Mouse (Mus musculus) kidney, adult 10 weeks (tissue): Measurements from ENCODE around the gene Bcap31. TPM values are rescaled to one million over a fixed set of nuclear protein-coding genes. Genes with fewer than 3 reads are reported as not detected.

Experiments used
- polyA plus RNA-seq: library from polyadenylated mRNA; stranded (reverse); fragments of 350-450 nt; fragmentation: Illumina TruSeq; extraction: RNeasy Lipid Tissue Mini Kit (QIAGEN cat#74804); gene quantifications from one replicate; pipeline ENCODE4 v1.2.3, GENCODE M21; 2014; ENCODE audit warnings: low read depth, low replicate concordance

Gene Bcap31
- 215 TPM for polyA plus RNA-seq

GRCm38 (mm10) chrX:73716109-73716661, at the start of gene Bcap31, which contains the start of gene Abcd1:
Bcap31 (minus strand) TSS chrX:73716175.
Abcd1 (plus strand) TSS chrX:73716597.

GRCm38 (mm10) chrX:73756334-73757140, 40.6 kb upstream of the Bcap31 start, which contains the start of gene Plxnb3:
Plxnb3 (plus strand) TSS chrX:73757090.

GRCm38 (mm10) chrX:73672879-73673618, 42.9 kb downstream of the Bcap31 start, which contains the start of gene Slc6a8:
Slc6a8 (plus strand) TSS chrX:73673150.

GRCm38 (mm10) chrX:73659575-73660283, 56.2 kb downstream of the Bcap31 start, which contains the start of gene Pnck:
Pnck (minus strand) TSS chrX:73660117.

GRCm38 (mm10) chrX:73639255-73639675, 76.7 kb downstream of the Bcap31 start, which contains the start of gene Dusp9:
Dusp9 (plus strand) TSS chrX:73639419.

Other genes with a start within 250 kb of the Bcap31 start
- 169 TPM for gene Bgn, start 232.6 kb downstream of the Bcap31 start, polyA plus RNA-seq
- not detected for gene Atp2b3, start 213.1 kb downstream of the Bcap31 start, polyA plus RNA-seq
- gene Dusp9, start 76.8 kb downstream of the Bcap31 start, polyA plus RNA-seq = 0.32 TPM
- gene Pnck, start 56.1 kb downstream of the Bcap31 start, polyA plus RNA-seq = not detected
- gene Slc6a8, start 43.0 kb downstream of the Bcap31 start, polyA plus RNA-seq = 126 TPM
- 1.0 TPM for gene Abcd1, start 422 bp upstream of the Bcap31 start, polyA plus RNA-seq
- gene Plxnb3, start 40.9 kb upstream of the Bcap31 start, polyA plus RNA-seq = not detected
- gene Srpk3, start 58.2 kb upstream of the Bcap31 start, polyA plus RNA-seq = not detected
- 73.0 TPM for gene Idh3g, start 70.7 kb upstream of the Bcap31 start, polyA plus RNA-seq
- 30.3 TPM for gene Ssr4, start 70.9 kb upstream of the Bcap31 start, polyA plus RNA-seq
- gene Pdzd4, start 108.8 kb upstream of the Bcap31 start, polyA plus RNA-seq = 0.36 TPM
- 10.0 TPM for gene Avpr2, start 175.9 kb upstream of the Bcap31 start, polyA plus RNA-seq
- gene L1cam, start 179.9 kb upstream of the Bcap31 start, polyA plus RNA-seq = 4.2 TPM
- gene Arhgap4, start 205.7 kb upstream of the Bcap31 start, polyA plus RNA-seq = 0.85 TPM
- gene Naa10, start 205.8 kb upstream of the Bcap31 start, polyA plus RNA-seq = 5.3 TPM
- gene Renbp, start 214.7 kb upstream of the Bcap31 start, polyA plus RNA-seq = 9.6 TPM